Mouse (Mus musculus) thymus, postnatal 25 days (tissue): ENCODE data around the gene Ralgds.
"Not testable (repeated sequence)": the region's sequence is repeated elsewhere in the genome, so short reads cannot be mapped to it uniquely, and the experiment has no call there.

Source experiments
- DNase-seq: peaks from one replicate; pipeline ENCODE4 v3.0.0; 2022

Gene Ralgds

GRCm38 (mm10) chr2:28512798-28513401 is at the start of gene Ralgds:
TSS of gene Ralgds (plus strand) at chr2:28513125.
- DNase-seq, result peak; percentile 57

- peak; percentile 70 for DNase-seq
Observed at GRCm38 (mm10) chr2:28463919-28464318, 49.0 kb upstream of the Ralgds start.

DNA sequence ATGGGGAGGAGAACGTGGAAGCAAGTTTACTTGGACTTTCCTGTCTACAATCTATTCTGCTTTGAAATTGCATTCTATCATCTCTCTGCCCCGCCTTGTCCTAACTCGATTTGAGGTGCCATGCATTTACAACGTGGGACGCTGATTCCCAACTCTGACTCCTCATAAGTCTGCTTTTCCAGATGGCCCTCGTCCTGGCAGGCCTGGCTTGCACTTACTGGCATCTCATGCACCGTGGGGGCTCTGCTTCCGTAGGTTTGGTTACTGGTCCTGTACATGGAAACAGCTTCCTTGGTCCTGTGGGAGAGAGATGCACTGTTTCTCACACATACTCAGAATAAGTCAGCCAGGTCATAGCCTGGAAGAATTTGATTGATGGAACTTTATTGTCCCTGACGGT is 48.0 kb upstream of the Ralgds start:
- no peak for DNase-seq

- DNase-seq, result peak; percentile 60
Observed at GRCm38 (mm10) chr2:28465836-28466518, 46.9 kb upstream of the Ralgds start, which contains the start of gene 1700007K13Rik. TSS of gene 1700007K13Rik (minus strand) at chr2:28466332.

DNA sequence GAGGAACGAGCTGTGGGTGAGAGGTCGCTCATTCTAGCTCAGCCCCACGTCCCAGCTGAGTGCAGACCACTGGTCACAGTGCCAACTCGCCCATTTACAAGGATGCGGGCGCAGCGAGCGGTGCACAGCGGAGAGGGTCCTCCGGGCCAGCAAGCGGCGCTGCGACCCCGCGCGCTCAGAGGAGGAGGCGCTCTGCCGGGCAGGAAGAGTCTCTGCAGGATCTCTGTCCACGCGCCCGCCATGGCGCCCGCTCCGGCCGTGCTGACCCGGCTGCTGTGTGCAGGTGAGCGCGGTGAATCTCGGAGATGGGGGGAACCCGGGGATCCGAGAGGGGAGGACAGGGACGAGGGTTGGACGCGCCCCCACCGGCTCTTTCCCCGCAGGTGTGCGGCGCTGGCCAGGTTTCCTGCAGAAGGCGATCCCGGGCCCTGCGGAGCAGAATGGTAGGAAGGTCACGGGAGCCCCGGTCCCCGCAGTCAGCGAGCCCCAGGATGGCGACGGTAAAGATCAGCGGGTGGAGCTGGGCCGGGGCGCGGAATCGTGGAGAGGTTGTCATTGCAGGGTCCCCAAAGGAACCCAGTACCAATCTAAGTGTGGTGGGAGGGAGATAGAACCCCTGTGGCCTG is 45.0 kb upstream of the Ralgds start, which contains the start of gene Mrps2:
TSS of gene Mrps2 (plus strand) at position 207 of the 626 bp plus-strand sequence.
- DNase-seq, result peak; percentile 83

DNA sequence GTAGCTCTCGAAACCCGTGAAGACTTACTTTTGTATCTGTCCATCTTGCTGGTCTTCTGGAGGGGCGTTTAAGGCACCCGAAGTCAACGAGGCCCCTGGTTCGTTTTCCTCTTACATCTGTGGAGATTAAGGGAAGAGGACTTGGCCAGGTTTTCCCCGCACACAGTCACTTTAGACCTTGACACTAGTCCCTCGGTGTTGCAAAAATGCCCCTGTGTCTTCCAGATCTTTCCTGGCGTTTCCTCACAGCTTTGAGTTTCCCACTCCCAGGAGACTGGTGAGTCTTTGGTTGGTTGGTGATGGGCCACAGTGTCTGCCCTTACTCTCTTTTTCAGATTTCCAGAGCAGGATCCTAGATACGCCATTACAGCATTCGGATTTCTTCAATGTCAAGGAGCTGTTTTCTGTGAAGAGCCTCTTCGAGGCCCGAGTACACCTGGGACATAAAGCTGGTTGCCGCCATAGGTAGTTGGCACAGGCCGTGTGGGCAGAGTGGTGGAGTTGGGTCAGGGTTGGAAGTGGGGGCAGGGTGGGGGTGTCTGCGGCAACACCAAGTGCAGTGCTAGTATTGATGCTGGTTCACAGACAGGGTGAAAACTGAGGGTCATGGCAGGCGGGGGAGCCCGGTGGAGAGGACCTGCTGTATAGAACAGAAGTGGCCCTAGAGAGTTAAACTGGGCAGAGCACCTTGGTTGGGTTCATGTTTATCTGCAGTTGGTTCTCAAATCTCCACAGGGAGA is 44.3 kb upstream of the Ralgds start:
- DNase-seq, result no peak

DNA sequence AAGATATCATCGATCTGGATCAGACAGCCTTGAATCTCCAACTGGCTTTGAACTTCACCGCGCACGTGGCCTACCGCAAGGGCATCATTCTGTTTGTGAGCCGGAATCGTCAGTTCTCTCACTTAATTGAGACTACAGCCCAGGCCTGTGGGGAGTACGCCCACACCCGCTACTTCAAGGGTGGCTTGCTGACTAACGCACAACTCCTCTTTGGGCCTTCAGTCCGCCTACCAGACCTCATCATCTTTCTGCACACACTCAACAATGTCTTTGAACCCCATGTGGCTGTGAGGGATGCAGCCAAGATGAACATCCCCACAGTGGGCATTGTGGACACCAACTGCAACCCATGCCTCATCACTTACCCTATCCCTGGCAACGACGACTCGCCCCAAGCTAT is 43.5 kb upstream of the Ralgds start:
- DNase-seq, result no peak

- DNase-seq, result no peak
Observed at GRCm38 (mm10) chr2:28470591-28470990, 42.3 kb upstream of the Ralgds start.

- not testable (repeated sequence) for DNase-seq
Observed at GRCm38 (mm10) chr2:28472011-28472410, 40.9 kb upstream of the Ralgds start.

- not testable (repeated sequence) for DNase-seq
Observed at GRCm38 (mm10) chr2:28477993-28478392, 34.9 kb upstream of the Ralgds start.

- DNase-seq, result no peak
Observed at GRCm38 (mm10) chr2:28479208-28480204, 33.4 kb upstream of the Ralgds start.

DNA sequence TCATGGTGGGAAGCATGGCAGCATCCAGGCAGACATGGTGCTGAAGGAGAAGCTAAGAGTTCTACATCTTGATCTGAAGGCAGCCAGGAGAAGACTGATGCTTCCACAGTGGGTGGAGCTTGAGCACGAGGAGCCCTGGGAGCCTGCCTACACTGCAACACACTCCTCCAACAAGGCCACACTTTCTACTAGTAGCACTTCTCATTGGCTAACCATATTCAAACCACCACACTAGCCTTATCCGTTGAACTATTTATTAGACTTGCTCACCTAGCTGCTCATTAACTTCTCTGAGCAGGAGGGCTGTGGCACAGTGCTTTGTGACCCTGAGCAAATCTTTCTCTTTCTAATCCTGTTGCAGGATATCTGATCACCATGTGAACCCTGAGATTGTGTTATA is 29.1 kb upstream of the Ralgds start:
- DNase-seq, result no peak

- DNase-seq, result no peak
Observed at GRCm38 (mm10) chr2:28494521-28494920, 18.4 kb upstream of the Ralgds start.

- DNase-seq, result no peak
Observed at GRCm38 (mm10) chr2:28495207-28495756, 17.6 kb upstream of the Ralgds start.

- no peak for DNase-seq
Observed at GRCm38 (mm10) chr2:28495801-28496595, 16.9 kb upstream of the Ralgds start.

DNA sequence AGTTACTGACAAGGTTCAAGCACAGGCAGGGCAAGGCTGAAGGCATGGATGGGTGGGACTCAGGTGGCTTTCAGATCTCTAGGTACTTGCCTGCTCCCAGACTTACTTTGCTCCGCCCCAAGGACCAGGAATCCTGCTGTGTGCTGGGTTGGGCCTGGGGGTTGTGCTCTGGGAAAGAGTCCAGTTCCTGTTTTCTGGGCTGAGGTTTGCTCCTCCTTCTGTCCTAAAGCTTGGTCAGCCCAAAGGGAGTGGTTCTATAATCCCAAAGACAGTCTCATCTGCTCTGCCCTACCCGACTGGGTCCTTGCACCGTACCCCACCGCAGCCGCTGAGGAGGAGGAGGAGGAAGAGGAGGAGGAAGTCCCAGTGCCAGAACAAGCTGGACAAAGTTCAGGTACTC is 16.3 kb upstream of the Ralgds start, which contains the start of gene Gbgt1:
TSS of gene Gbgt1 (plus strand) at position 221 of the 400 bp plus-strand sequence.
- DNase-seq, result no peak

GRCm38 (mm10) chr2:28497561-28497960 is 15.4 kb upstream of the Ralgds start:
- DNase-seq, result no peak

GRCm38 (mm10) chr2:28498431-28498830 is 14.5 kb upstream of the Ralgds start:
- DNase-seq, result no peak

DNA sequence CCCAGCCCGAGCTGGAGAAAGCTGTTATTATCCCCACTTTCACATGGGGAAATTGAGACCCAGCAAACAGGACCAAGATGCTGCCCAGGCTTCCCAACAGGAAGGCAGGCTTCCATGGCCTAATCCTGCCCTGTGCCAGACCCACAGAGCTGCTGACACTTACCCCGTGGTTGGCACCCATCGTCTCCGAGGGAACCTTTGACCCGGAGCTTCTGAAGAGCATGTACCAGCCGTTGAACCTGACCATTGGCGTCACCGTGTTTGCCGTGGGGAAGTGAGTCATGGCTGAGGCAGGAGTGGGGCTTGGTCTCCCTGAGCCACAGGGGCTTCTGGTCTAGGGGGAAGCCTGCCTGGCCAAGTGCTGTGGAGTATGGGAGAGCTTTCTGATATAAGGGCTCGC is 9.9 kb upstream of the Ralgds start:
- DNase-seq, result no peak

- DNase-seq, result no peak
Observed at GRCm38 (mm10) chr2:28504676-28505075, 8.2 kb upstream of the Ralgds start.

GRCm38 (mm10) chr2:28505795-28506194 is 7.1 kb upstream of the Ralgds start, which contains the start of gene Gm10134:
TSS of gene Gm10134 (plus strand) at chr2:28506095.
- no peak for DNase-seq
